Mouse (Mus musculus) heart, adult 2 months (tissue): Measurements from ENCODE around the gene Dido1.

ENCODE experiments used
- CTCF ChIP-seq: fragments of 200-600 bp; IDR thresholded peaks from 2 replicates; pipeline ENCODE4 v1.8.1; 2022; ENCODE audit warnings: antibody characterized with exemption, mild to moderate bottlenecking, moderate library complexity
- EP300 ChIP-seq: fragments of 200-500 bp; IDR thresholded peaks from 2 replicates; pipeline ENCODE4 v1.6.1; 2011; ENCODE audit warnings: low read depth, low read length, control low read depth; ENCODE audit not compliant: insufficient read depth
- POLR2A ChIP-seq: fragments of 200-500 bp; IDR thresholded peaks from 2 replicates; pipeline ENCODE4 v1.6.1; 2011; ENCODE audit warnings: mild to moderate bottlenecking, low read depth, low read length, control low read depth; ENCODE audit not compliant: insufficient read depth

DNA sequence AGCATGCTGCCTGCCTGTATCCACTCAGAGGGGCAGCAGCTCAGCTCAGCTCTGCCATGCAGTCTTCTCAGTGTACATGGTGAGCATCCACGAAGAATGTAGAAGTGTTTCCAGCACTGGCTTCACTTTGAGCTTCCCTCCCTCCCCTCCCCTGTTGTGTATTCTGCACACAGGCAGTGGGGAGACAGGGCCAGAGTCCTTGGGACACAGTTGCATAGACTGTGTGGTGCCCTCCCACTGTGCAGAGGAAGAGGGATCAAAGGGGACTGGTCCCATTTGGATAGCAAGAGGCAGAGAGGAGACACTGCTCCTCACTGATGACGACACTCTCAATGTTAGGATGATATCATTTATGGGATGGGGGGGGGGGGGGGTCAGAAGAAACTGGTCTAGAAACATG lies 28.6 kb downstream of the Dido1 start:
- no peak for TF ChIP-seq EP300
- no peak for TF ChIP-seq CTCF
- no peak for TF ChIP-seq POLR2A
